Mouse (Mus musculus) limb, embryonic 14.5 days (tissue): ENCODE data around the gene 1700029P11Rik. TPM values are rescaled to one million over a fixed set of nuclear protein-coding genes. Genes with fewer than 3 reads are reported as not detected.
A peak's percentile ranks its signal among the peaks of the same experiment; 100 is the strongest.

Experiments used
- ATAC-seq: fragments of 200-750 bp; cut with Nextera tagmentation; 2 replicates; pipeline ENCODE4 v1.8.0; 2017; ENCODE audit warnings: low read depth, moderate number of reproducible peaks, moderate TSS enrichment; ENCODE audit not compliant: low FRiP score
- DNase-seq: peaks from one replicate; pipeline ENCODE4 v3.0.0-alpha.2; 2015; ENCODE audit warnings: low spot score
- H3K27ac ChIP-seq: fragments of 300-500 bp; sonication (generic); replicated peaks from 2 replicates; pipeline ENCODE4 v1.5.1; 2014; ENCODE audit warnings: low read depth, mild to moderate bottlenecking, low read length, moderate library complexity, mixed read lengths
- H3K27me3 ChIP-seq: fragments of 300-500 bp; sonication (generic); 2 replicates; pipeline ENCODE4 v1.6.1; 2014; ENCODE audit warnings: low read length, mixed read lengths; ENCODE audit not compliant: control insufficient read depth, insufficient read depth
- H3K36me3 ChIP-seq: fragments of 300-500 bp; sonication (generic); 2 replicates; pipeline ENCODE4 v1.6.1; 2014; ENCODE audit warnings: mild to moderate bottlenecking, low read length, moderate library complexity, mixed read lengths; ENCODE audit not compliant: control insufficient read depth, insufficient read depth
- H3K4me1 ChIP-seq: fragments of 300-500 bp; sonication (generic); 2 replicates; pipeline ENCODE4 v1.6.1; 2014; ENCODE audit warnings: antibody characterized with exemption, low read length, mixed read lengths; ENCODE audit not compliant: control insufficient read depth, insufficient read depth
- H3K4me2 ChIP-seq: fragments of 300-500 bp; sonication (generic); replicated peaks from 2 replicates; pipeline ENCODE4 v1.6.1; 2014; ENCODE audit warnings: low read depth, mild to moderate bottlenecking, low read length, moderate library complexity; ENCODE audit not compliant: severe bottlenecking
- H3K4me3 ChIP-seq: fragments of 300-500 bp; sonication (generic); replicated peaks from 2 replicates; pipeline ENCODE4 v1.5.1; 2014; ENCODE audit warnings: low read length
- H3K9ac ChIP-seq: fragments of 300-500 bp; sonication (generic); 2 replicates; pipeline ENCODE4 v1.6.1; 2014; ENCODE audit warnings: mild to moderate bottlenecking, low read depth, low read length, moderate library complexity; ENCODE audit not compliant: severe bottlenecking
- H3K9me3 ChIP-seq: fragments of 300-500 bp; sonication (generic); 2 replicates; pipeline ENCODE4 v1.6.1; 2016; ENCODE audit warnings: low read length; ENCODE audit not compliant: control insufficient read depth
- POLR2A ChIP-seq: fragments of 200-500 bp; IDR thresholded peaks from 2 replicates; pipeline ENCODE4 v1.8.0; 2012; ENCODE audit warnings: inconsistent platforms, mild to moderate bottlenecking, moderate library complexity, borderline replicate concordance; ENCODE audit not compliant: insufficient read depth, insufficient read length; ENCODE audit errors: extremely low read depth
- WGBS: fragments of 180-500 bp; shearing (Covaris S2); extraction: QIAGEN DNeasy Blood & Tissue Kit; methylation state at CpG from one replicate; pipeline ENCODE4 v1.1.7; 2014; 5-methylcytosine and 5-hydroxymethylcytosine counted together
- polyA plus RNA-seq, 2 experiments: library from polyadenylated mRNA; depleted of rRNA in 1 of 2; stranded (reverse) in 1 of 2; unstranded in 1 of 2; fragments of >200 nt; fragmentation: Nextera tagmentation in 1 of 2; extraction: Ambion mirVana in 1 of 2; gene quantifications; 2 replicates each; pipeline versions ENCODE4 v1.2.1 to v1.2.3; 2012 to 2014

1700029P11Rik gene
- polyA plus RNA-seq, 2 experiments = not detected

- DNase-seq (no peak), ATAC-seq (no peak)
- Histone ChIP-seq H3K4me2 (no peak overlapping the region), H3K9me3 (no peaks in the 10 kb centered on the region), H3K4me3 (no peak overlapping the region), H3K9ac (no peak overlapping the region), H3K4me1 (no peaks in the 10 kb centered on the region), H3K27me3 (no peaks in the 10 kb centered on the region), H3K27ac (no peak overlapping the region), H3K36me3 (no peaks in the 10 kb centered on the region)
- 47% methylated on average over 1 of the region's 1 CpGs for WGBS
- no peak for TF ChIP-seq POLR2A
These were observed 1.8 kb downstream of the 1700029P11Rik start for GRCm38 (mm10) chr15:81982173-81982572.

DNA sequence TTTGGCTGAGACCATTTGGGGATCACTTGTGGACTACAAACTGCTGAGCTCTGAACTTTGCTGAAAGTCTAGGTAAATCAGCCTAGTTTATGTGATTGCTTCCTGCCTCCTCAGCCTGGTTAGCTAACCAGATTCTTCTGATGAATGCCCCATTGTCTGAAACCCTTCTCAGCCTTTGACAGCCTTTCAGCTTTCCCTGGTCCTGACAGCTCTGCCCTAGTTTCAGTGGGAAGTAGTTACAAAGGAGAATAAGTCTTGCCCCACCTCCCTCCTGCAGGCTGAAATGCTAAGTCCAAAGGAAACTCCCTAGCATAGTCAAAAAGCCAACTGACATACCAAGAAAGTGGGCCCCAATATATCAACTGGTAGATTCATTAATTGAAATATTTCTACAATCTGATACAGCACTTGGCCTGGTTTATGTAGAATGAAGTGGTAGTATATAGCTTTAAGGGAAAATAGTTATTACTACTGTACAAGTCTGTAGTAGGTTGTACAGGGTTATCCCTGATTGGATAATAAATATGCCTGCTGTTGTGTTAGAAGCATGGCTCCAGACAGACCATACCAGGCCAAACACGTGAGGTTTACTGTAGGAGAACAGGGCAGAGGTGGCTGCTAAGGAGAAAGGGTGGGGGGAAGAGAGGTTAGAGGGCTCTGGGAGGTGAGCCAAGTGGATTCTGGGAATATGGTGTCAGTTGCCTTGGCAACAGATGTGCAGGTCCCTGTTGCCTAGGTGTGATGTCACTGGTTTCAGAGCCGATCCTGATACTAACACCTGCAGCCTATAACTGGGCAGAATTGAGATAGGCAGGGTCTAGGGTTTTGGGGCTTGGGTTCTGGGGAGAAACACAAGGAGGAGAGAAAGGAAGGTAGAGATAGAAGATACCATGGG is 5.2 kb downstream of the 1700029P11Rik start:
- ATAC-seq (no peak), DNase-seq (no peak)
- Histone ChIP-seq H3K4me2 (no peak overlapping the region), H3K27ac (no peak overlapping the region), H3K27me3 (no peaks in the 10 kb centered on the region), H3K9me3 (no peaks in the 10 kb centered on the region), H3K4me3 (no peak overlapping the region), H3K9ac (no peak overlapping the region), H3K4me1 (no peaks in the 10 kb centered on the region), H3K36me3 (no peaks in the 10 kb centered on the region)
- no peak for TF ChIP-seq POLR2A
- 56% methylated on average over 2 of the region's 2 CpGs for WGBS

DNA sequence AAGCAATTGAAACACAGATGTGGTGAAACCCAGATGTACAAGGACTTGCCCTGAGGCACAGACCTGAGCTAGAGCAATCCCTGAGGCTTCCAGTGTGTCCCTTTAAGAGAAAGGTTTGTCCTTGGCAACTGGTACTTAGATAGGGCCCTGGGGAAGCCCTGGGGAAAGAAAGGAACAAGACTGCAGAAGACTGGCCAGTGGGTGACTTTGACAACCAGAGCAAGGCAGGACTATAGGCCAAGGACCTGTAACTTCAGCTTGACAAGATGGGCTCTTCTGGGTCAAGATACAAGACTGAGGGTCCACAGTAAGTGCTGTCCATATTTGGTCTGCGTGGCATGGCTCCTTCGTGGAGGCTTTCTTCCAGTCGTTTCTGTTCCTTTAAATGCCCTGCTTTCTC is 7.3 kb downstream of the 1700029P11Rik start, which contains the start of gene Xrcc6:
Gene Xrcc6 (plus strand): TSS at position 190 of the 400 bp plus-strand sequence.
- Histone ChIP-seq H3K9me3 (no peaks in the 10 kb centered on the region), H3K9ac (no peak within 1 kb of the TSS), H3K4me2 (no peak within 1 kb of the TSS), H3K36me3 (no peaks in the 10 kb centered on the region), H3K27me3 (no peaks in the 10 kb centered on the region), H3K4me1 (no peaks in the 10 kb centered on the region), H3K4me3 (no peak within 1 kb of the TSS), H3K27ac (no peak within 1 kb of the TSS)
- no peak for ATAC-seq
- DNase-seq = no peak
- 89% methylated on average over 3 of the region's 3 CpGs for WGBS
- no peak for TF ChIP-seq POLR2A

GRCm38 (mm10) chr15:81989371-81990062 is 9.2 kb downstream of the 1700029P11Rik start:
- H3K27ac ChIP-seq = no peak overlapping the region
- no peaks in the 10 kb centered on the region for H3K4me1 ChIP-seq
- H3K27me3 ChIP-seq = no peaks in the 10 kb centered on the region
- ATAC-seq (peak; percentile 82), DNase-seq (peak; percentile 92)
- no peak overlapping the region for H3K4me2 ChIP-seq
- 51% methylated on average over 11 of the region's 11 CpGs for WGBS
- H3K36me3 ChIP-seq = peaks cover 14% of the 10 kb centered on the region
- no peak for TF ChIP-seq POLR2A
- no peaks in the 10 kb centered on the region for H3K9me3 ChIP-seq
- H3K4me3 ChIP-seq = no peak overlapping the region
- no peak overlapping the region for H3K9ac ChIP-seq

- WGBS = 54% methylated on average over 7 of the region's 7 CpGs
- DNase-seq (no peak), ATAC-seq (no peak)
- H3K27me3 ChIP-seq = no peaks in the 10 kb centered on the region
- H3K4me2 ChIP-seq = no peak overlapping the region
- no peak overlapping the region for H3K27ac ChIP-seq
- peaks cover 24% of the 10 kb centered on the region for H3K36me3 ChIP-seq
- no peaks in the 10 kb centered on the region for H3K9me3 ChIP-seq
- H3K4me3 ChIP-seq = no peak overlapping the region
- no peak for TF ChIP-seq POLR2A
- H3K4me1 ChIP-seq = no peaks in the 10 kb centered on the region
- no peak overlapping the region for H3K9ac ChIP-seq
These were observed 10.2 kb downstream of the 1700029P11Rik start for GRCm38 (mm10) chr15:81990549-81990948.
